Mouse (Mus musculus) lung, postnatal 0 days (tissue): ENCODE data around the gene Piezo1.

Experiments used
- CTCF ChIP-seq: IDR thresholded peaks from 2 replicates; pipeline ENCODE4 v1.5.1; 2016; ENCODE audit warnings: antibody characterized with exemption, mild to moderate bottlenecking
- EP300 ChIP-seq: IDR thresholded peaks from 2 replicates; pipeline ENCODE4 v1.6.1; 2016; ENCODE audit warnings: antibody characterized with exemption, mild to moderate bottlenecking, control low read depth

DNA sequence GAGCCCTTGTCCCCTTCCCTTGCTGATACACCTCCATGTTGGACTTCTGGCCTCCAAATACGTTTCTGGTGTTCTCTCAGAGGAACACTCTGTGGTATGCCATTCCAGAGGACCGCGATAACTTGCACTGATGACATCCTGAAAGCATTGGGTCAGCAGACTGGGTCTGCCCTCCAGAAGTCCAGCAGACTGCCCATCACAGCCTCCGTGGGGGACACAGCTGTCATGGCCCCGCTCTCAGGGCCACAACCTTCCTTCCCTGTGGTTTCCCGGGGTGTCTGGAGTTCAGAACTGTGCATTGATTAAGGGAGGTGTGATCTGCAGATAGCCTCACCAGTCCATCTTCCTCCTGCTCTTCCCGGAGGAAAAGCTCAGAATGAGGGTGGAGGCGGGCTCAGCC, 88.6 kb downstream of the Piezo1 start:
- TF ChIP-seq CTCF, result no peak
- TF ChIP-seq EP300, result no peak
